Mouse (Mus musculus) intestine, postnatal 0 days (tissue): ENCODE results near the gene Efhd1. TPM values are rescaled to one million over a fixed set of nuclear protein-coding genes. Genes with fewer than 3 reads are reported as not detected.

Experiments used
- ATAC-seq: fragments of 200-750 bp; cut with Nextera tagmentation; 2 replicates; pipeline ENCODE4 v1.8.0; 2017; ENCODE audit warnings: mild to moderate bottlenecking, moderate TSS enrichment, moderate library complexity
- H3K27ac ChIP-seq: fragments of 300-500 bp; sonication (generic); 2 replicates; pipeline ENCODE4 v1.5.1; 2014; ENCODE audit warnings: mild to moderate bottlenecking, low read depth, low read length, moderate library complexity
- H3K27me3 ChIP-seq: fragments of 300-500 bp; sonication (generic); replicated peaks from 2 replicates; pipeline ENCODE4 v1.6.1; 2014; ENCODE audit warnings: low read length, mixed read lengths; ENCODE audit not compliant: control insufficient read depth, insufficient read depth
- H3K36me3 ChIP-seq: fragments of 300-500 bp; sonication (generic); 2 replicates; pipeline ENCODE4 v1.6.1; 2014; ENCODE audit warnings: mild to moderate bottlenecking, moderate library complexity; ENCODE audit not compliant: control insufficient read depth, insufficient read depth
- H3K4me1 ChIP-seq: fragments of 300-500 bp; sonication (generic); replicated peaks from 2 replicates; pipeline ENCODE4 v1.6.1; 2014; ENCODE audit warnings: antibody characterized with exemption, low read length, mixed read lengths; ENCODE audit not compliant: control insufficient read depth, insufficient read depth
- H3K4me2 ChIP-seq: fragments of 300-500 bp; sonication (generic); replicated peaks from 2 replicates; pipeline ENCODE4 v1.6.1; 2014; ENCODE audit warnings: low read depth, mild to moderate bottlenecking, moderate library complexity
- H3K4me3 ChIP-seq: fragments of 300-500 bp; sonication (generic); 2 replicates; pipeline ENCODE4 v1.5.1; 2014; ENCODE audit warnings: low read depth, low read length
- H3K9ac ChIP-seq: fragments of 300-500 bp; sonication (generic); 2 replicates; pipeline ENCODE4 v1.6.1; 2014; ENCODE audit warnings: mild to moderate bottlenecking, low read depth, low read length
- H3K9me3 ChIP-seq: fragments of 300-500 bp; sonication (generic); 2 replicates; pipeline ENCODE4 v1.6.1; 2016; ENCODE audit warnings: mixed run types; ENCODE audit not compliant: control insufficient read depth
- CTCF ChIP-seq: sonication (generic); IDR thresholded peaks from 2 replicates; pipeline ENCODE4 v1.5.1; 2016; ENCODE audit warnings: low read depth, mild to moderate bottlenecking, control low read depth, antibody characterized with exemption, moderate library complexity
- WGBS: fragments of 180-500 bp; shearing (Covaris S2); extraction: QIAGEN DNeasy Blood & Tissue Kit; methylation state at CpG from one replicate; pipeline ENCODE4 v1.1.7; 2014; 5-methylcytosine and 5-hydroxymethylcytosine counted together
- polyA plus RNA-seq: library from polyadenylated mRNA; unstranded; fragments of >200 nt; fragmentation: Nextera tagmentation; extraction: Ambion mirVana; gene quantifications from 2 replicates; pipeline ENCODE4 v1.2.1, GENCODE M21; 2015

Efhd1 gene
- polyA plus RNA-seq, 1 experiment from 2014 or later, result 3.0 TPM

DNA sequence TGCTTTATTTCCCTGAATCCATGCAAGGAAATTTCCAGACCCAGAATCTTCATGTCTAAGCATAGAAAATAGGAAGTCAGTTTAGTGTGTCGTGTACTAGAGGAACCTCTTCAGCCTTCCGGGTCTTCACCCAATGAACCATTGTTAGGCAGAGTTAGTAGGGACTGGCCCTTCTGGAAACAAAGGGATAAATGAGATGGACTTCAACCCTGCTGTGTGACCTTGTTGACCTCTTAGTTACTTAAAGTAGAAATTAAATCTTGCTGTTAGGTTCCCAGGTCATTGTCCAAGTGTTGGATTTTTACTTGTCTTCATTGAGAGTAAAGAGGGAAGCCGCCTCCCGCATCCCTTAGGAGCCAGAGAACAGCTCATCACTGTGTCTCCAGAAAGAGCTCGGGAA is 33.6 kb upstream of the Efhd1 start:
- H3K4me1 ChIP-seq, result no peaks in the 10 kb centered on the region
- TF ChIP-seq CTCF, result no peak
- 87% methylated on average over 5 of the region's 5 CpGs for WGBS

DNA sequence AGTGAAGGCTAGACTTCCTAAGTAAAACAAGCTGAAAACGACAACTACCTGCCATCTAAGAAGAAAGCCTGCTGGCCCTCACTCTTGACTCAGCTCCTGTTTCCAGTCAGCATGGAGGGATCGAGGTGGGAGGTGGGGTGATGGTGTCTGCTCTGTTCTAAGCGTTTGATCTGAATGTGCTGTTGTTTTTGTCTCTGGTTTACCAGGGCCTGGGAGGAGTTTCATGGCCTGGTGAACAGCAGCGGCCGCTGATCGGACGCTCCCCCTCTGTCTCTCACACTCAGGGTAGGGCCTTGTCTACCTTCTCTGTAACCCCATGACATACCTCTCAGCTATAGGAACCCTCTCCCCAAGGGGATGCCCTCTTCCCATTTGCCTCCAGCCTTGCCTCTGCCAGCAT is 32.0 kb upstream of the Efhd1 start:
- no peak for TF ChIP-seq CTCF
- peaks cover 76% of the 10 kb centered on the region for H3K36me3 ChIP-seq
- WGBS, result 81% methylated on average over 7 of the region's 7 CpGs

More for the DNA sequence above, 33.6 kb upstream of the Efhd1 start:
- ATAC-seq, result no peak
- Histone ChIP-seq H3K9me3 (no peaks in the 10 kb centered on the region), H3K9ac (no peak overlapping the region), H3K4me3 (no peak overlapping the region), H3K27ac (no peak overlapping the region), H3K27me3 (no peaks in the 10 kb centered on the region), H3K36me3 (peaks cover 83% of the 10 kb centered on the region), H3K4me2 (no peak overlapping the region)

DNA sequence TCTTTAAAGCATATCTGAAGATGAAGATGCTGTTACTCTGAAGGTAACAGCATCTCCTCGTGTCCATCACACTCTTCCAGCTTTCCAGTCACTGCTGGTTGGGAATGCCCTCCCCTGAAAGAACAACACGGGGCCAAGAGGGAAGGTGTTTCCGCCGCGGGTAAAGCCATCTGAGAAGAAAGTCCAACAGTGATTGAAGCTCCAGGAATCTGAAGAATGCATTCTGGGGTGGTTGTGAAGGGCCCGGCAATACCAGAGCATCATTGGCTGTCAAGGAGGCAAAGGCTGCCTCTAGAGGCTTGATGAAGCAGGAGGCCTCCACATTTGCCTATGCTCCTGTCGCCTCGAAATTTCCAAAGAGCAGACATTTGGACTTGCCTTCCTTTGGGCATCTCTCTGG is 25.1 kb upstream of the Efhd1 start:
- TF ChIP-seq CTCF, result no peak
- no peak for ATAC-seq
- Histone ChIP-seq H3K4me1 (no peaks in the 10 kb centered on the region), H3K27ac (no peak overlapping the region), H3K4me3 (no peak overlapping the region), H3K36me3 (peaks cover 32% of the 10 kb centered on the region), H3K27me3 (no peaks in the 10 kb centered on the region), H3K9ac (no peak overlapping the region), H3K4me2 (no peak overlapping the region), H3K9me3 (no peaks in the 10 kb centered on the region)
- 45% methylated on average over 8 of the region's 8 CpGs for WGBS

More for the DNA sequence above, 32.0 kb upstream of the Efhd1 start:
- H3K4me2 ChIP-seq, result no peak overlapping the region
- no peak overlapping the region for H3K9ac ChIP-seq
- H3K27me3 ChIP-seq, result no peaks in the 10 kb centered on the region
- no peak overlapping the region for H3K4me3 ChIP-seq
- ATAC-seq, result no peak
- no peaks in the 10 kb centered on the region for H3K9me3 ChIP-seq
- no peak overlapping the region for H3K27ac ChIP-seq
- no peaks in the 10 kb centered on the region for H3K4me1 ChIP-seq

DNA sequence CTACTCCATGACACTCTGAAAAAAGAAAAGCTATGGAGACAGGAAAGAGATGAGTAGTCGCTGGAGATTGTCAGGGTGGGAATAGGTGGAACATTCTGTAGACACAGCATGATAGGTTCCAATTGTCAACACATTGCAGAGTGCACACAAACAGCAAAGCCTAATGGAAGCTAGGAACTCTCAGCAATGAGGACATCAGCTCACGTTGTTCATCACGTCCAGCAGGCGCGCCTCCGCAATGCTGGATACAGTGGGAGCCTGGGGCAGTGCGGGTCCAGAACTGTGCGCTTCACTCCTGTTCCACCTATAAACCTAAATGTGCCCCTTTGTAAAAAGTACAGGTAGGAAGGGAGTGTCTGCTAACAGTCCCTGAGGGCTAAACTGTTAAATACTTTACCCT is 21.1 kb upstream of the Efhd1 start:
- H3K36me3 ChIP-seq, result peaks cover 11% of the 10 kb centered on the region; the same call in 1 of the 2 replicates
- no peak overlapping the region for H3K9ac ChIP-seq
- no peak overlapping the region for H3K4me3 ChIP-seq
- H3K27me3 ChIP-seq, result no peaks in the 10 kb centered on the region
- no peak overlapping the region for H3K4me2 ChIP-seq
- no peaks in the 10 kb centered on the region for H3K9me3 ChIP-seq
- ATAC-seq, result no peak
- TF ChIP-seq CTCF, result no peak
- H3K4me1 ChIP-seq, result no peaks in the 10 kb centered on the region
- 91% methylated on average over 8 of the region's 8 CpGs for WGBS
- H3K27ac ChIP-seq, result no peak overlapping the region

DNA sequence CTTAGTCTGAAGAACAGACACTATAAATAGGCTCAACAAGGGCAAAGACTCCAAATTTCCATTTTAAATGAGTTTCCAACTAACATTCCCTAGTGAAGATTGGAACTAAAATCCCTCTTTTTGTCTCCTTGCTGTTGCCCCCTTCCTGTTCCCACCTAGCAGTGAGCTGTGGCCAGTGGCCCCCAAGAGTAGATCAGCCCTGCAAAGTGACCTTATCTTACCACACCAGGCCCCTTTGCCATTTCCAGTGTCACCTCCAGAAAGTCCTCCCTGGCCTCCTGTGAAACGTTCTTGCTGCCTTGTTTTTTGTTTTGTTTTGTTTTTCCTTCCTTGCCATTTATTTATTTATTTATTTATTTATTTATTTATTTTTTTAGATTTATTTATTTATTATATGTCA is 18.7 kb upstream of the Efhd1 start:
- Histone ChIP-seq H3K4me3 (no peak overlapping the region), H3K27me3 (no peaks in the 10 kb centered on the region), H3K9me3 (no peaks in the 10 kb centered on the region), H3K4me2 (no peak overlapping the region), H3K4me1 (no peaks in the 10 kb centered on the region), H3K9ac (no peak overlapping the region), H3K27ac (no peak overlapping the region), H3K36me3 (no peaks in the 10 kb centered on the region)
- 29% methylated on average over 1 of the region's 1 CpGs for WGBS
- no peak for TF ChIP-seq CTCF
- no peak for ATAC-seq

DNA sequence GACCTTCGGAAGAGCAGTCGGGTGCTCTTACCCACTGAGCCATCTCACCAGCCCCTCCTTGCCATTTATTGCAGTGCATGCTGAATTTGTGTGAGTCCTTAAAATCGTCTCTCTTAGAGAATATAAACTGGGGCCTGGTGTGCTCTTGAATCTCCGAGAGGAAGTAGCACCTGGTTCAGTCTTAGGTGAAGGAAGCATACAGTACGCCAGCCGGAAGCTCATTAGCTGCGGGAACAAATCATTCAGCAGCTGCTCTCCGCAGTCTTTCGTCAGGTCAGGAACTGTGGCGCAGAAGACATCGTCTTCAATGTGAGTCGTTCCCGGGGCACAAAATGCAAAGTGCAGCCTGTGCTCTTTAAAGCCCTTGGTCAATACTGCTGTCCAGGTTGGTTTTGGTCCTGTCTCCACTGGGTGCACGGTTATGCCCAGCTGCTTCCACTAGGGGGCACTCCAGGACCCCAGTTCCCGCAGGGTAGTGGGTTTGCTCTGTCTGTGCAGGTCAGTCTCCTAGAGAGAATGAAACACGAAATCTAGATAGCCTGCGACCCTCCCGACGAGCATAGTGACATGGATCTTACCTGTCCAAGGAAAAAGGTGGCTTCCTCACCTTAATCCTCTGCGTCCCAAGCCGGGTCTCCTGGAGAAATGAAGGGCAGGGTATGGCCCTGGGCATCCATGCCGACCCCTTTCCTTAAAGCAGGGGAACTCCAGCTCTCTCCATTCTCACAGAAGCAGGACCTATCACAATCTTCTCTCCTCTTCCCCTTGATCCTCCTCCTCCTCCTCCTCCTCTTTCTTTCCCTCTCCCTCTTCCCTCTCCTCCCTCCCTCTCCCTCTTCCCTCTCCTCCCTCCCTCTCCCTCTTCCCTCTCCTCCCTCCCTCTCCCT is 18.0 kb upstream of the Efhd1 start:
- no peak overlapping the region for H3K27ac ChIP-seq
- TF ChIP-seq CTCF, result peak; percentile 92
- no peaks in the 10 kb centered on the region for H3K4me1 ChIP-seq
- ATAC-seq, result peak; percentile 56; the same call in 1 of the 2 replicates
- H3K9ac ChIP-seq, result no peak overlapping the region
- no peaks in the 10 kb centered on the region for H3K27me3 ChIP-seq
- H3K36me3 ChIP-seq, result no peaks in the 10 kb centered on the region
- H3K9me3 ChIP-seq, result no peaks in the 10 kb centered on the region
- WGBS, result 26% methylated on average over 22 of the region's 22 CpGs
- peak overlapping the region; percentile 37 for H3K4me2 ChIP-seq
- no peak overlapping the region for H3K4me3 ChIP-seq
